ENCODE assay signal across 28 mouse cellular contexts in the genomic region with DNA sequence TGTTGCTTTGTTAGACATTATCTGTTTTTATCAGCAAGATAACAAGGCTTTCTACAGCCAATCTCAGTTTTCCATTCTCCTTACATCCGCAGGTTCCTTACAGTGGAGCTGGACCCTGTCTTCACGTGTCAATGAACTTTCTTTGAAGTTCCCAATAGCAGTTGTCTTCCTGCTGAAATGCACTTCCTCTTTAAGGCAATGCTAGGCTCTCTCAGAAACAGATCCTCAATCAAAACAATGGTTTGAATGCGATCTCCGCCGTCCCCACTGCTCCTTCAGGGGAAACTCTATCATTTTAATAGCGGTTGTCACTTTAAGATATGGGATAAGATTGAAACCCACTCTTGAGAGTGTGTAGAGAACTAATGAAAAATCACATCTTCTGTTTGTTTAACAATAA. TPM values are rescaled to one million over a fixed set of nuclear protein-coding genes. Genes with fewer than 3 reads are reported as not detected.
"Had no signal": no experiment of that assay in that cellular context is flagged by ENCODE, and none has a peak within 500 bp of the region (broad histone marks: within the 10 kb centered on the region; RNA-seq: fewer than 3 reads in every experiment).

No protein-coding gene starts in this region.

- H3K27me3 ChIP-seq: embryonic facial prominence, embryonic 12.5 days; embryonic facial prominence, embryonic 13.5 days; embryonic facial prominence, embryonic 15.5 days; forebrain, embryonic 12.5 days; forebrain, embryonic 13.5 days; forebrain, embryonic 15.5 days had no signal

- ATAC-seq: forebrain, embryonic 13.5 days; forebrain, embryonic 14.5 days; forebrain, embryonic 15.5 days; forebrain, embryonic 16.5 days; forebrain, postnatal 0 days had no signal

- H3K9ac ChIP-seq: embryonic facial prominence, embryonic 12.5 days; embryonic facial prominence, embryonic 13.5 days; embryonic facial prominence, embryonic 15.5 days; forebrain, embryonic 12.5 days; forebrain, embryonic 13.5 days; forebrain, embryonic 15.5 days; forebrain, postnatal 0 days had no signal

- DNase-seq: cerebellum, adult 18-20 months; cerebellum, adult 2 months; cerebellum, adult 8-10 months; cerebellum, adult 9-10 months; cerebellum, adult 9-11 months; cerebellum, postnatal 10 days; cerebellum, postnatal 14 days; cerebellum, postnatal 25 days; cerebellum, postnatal 36 days; embryo, embryonic 11 days; forebrain, postnatal 0 days; gastrocnemius, adult 2 months; gastrocnemius, postnatal 10 days; gastrocnemius, postnatal 14 days; gastrocnemius, postnatal 25 days; gastrocnemius, postnatal 36 days; heart, adult 11 months had no signal

- H3K4me1 ChIP-seq: embryonic facial prominence, embryonic 12.5 days; embryonic facial prominence, embryonic 13.5 days; embryonic facial prominence, embryonic 15.5 days; forebrain, embryonic 12.5 days; forebrain, embryonic 13.5 days; forebrain, embryonic 15.5 days had no signal

- H3K36me3 ChIP-seq: embryonic facial prominence, embryonic 10.5 days; embryonic facial prominence, embryonic 12.5 days; embryonic facial prominence, embryonic 13.5 days; embryonic facial prominence, embryonic 15.5 days; forebrain, embryonic 10.5 days; forebrain, embryonic 12.5 days; forebrain, embryonic 15.5 days had no signal

- H3K9me3 ChIP-seq: embryonic facial prominence, embryonic 10.5 days; embryonic facial prominence, embryonic 12.5 days; embryonic facial prominence, embryonic 13.5 days; embryonic facial prominence, embryonic 15.5 days; forebrain, embryonic 10.5 days; forebrain, embryonic 12.5 days; forebrain, embryonic 13.5 days; forebrain, embryonic 15.5 days had no signal

- H3K4me3 ChIP-seq: embryonic facial prominence, embryonic 10.5 days; embryonic facial prominence, embryonic 12.5 days; embryonic facial prominence, embryonic 13.5 days; embryonic facial prominence, embryonic 15.5 days; erythroblast, embryonic 14.5 days; forebrain, embryonic 10.5 days; forebrain, embryonic 12.5 days; forebrain, embryonic 13.5 days; forebrain, embryonic 15.5 days; gastrocnemius, adult 2 months had no signal

- H3K4me2 ChIP-seq: embryonic facial prominence, embryonic 12.5 days; embryonic facial prominence, embryonic 13.5 days; embryonic facial prominence, embryonic 15.5 days; forebrain, embryonic 12.5 days; forebrain, embryonic 13.5 days; forebrain, embryonic 15.5 days had no signal

- H3K27ac ChIP-seq: embryonic facial prominence, embryonic 10.5 days; embryonic facial prominence, embryonic 12.5 days; embryonic facial prominence, embryonic 13.5 days; embryonic facial prominence, embryonic 15.5 days; forebrain, embryonic 10.5 days; forebrain, embryonic 12.5 days; forebrain, embryonic 13.5 days; forebrain, embryonic 15.5 days; gastrocnemius, adult 2 months had no signal

RNA-seq across cellular contexts. Expression of a gene that starts 52.6 kb away (rescaled TPM):
- polyA plus RNA-seq: erythroblast, embryonic 14.5 days had no signal
